Mouse (Mus musculus): Measurements from ENCODE around the gene Dcaf8. TPM values are rescaled to one million over a fixed set of nuclear protein-coding genes. Genes with fewer than 3 reads are reported as not detected.

Dcaf8 gene
- polyA plus RNA-seq, 1 experiment from 2014 or later, result 176 TPM

DNA sequence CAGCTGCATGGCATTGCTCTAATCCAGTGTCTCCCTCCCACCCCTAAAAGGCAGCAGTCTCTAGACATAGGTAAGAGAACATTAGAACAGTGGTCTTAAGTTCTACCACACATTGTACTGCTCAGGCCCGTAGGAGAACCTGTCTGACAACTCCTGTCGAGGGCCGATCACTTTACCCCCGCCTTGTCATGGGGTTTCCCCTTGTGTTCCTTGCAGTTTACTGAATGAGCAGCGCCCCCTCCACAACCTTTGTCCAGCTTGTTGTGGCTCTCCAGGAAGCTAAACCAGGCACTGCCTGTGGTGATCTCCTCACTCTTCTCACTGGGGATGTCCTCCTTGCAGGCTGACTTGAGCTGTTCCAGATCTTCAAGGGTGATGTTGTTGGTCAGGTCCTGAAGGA, 52.3 kb downstream of the Dcaf8 start:
- no peak for ATAC-seq (ENCODE audit: low FRiP score, low read depth)
- no peak overlapping the region; the same call in 1 of the 2 replicates for H3K9ac ChIP-seq
- H3K9me3 ChIP-seq, result no peaks in the 10 kb centered on the region
- H3K4me2 ChIP-seq (replicated peaks), result no peak overlapping the region
- peaks cover 49% of the 10 kb centered on the region for H3K4me1 ChIP-seq
- H3K4me3 ChIP-seq, result no peak overlapping the region
- H3K36me3 ChIP-seq, result peaks cover 68% of the 10 kb centered on the region
- H3K27me3 ChIP-seq, result no peaks in the 10 kb centered on the region
- WGBS, result 87% methylated on average over 5 of the region's 5 CpGs
- no peak overlapping the region for H3K27ac ChIP-seq

GRCm38 (mm10) chr1:172200871-172201447, 53.1 kb downstream of the Dcaf8 start:
- H3K4me2 ChIP-seq (replicated peaks), result no peak overlapping the region
- no peak for ATAC-seq (ENCODE audit: low FRiP score, low read depth)
- H3K27ac ChIP-seq, result 0 out of 2 replicates have a peak overlapping the region, but pooled peaks have one; percentile 22

DNA sequence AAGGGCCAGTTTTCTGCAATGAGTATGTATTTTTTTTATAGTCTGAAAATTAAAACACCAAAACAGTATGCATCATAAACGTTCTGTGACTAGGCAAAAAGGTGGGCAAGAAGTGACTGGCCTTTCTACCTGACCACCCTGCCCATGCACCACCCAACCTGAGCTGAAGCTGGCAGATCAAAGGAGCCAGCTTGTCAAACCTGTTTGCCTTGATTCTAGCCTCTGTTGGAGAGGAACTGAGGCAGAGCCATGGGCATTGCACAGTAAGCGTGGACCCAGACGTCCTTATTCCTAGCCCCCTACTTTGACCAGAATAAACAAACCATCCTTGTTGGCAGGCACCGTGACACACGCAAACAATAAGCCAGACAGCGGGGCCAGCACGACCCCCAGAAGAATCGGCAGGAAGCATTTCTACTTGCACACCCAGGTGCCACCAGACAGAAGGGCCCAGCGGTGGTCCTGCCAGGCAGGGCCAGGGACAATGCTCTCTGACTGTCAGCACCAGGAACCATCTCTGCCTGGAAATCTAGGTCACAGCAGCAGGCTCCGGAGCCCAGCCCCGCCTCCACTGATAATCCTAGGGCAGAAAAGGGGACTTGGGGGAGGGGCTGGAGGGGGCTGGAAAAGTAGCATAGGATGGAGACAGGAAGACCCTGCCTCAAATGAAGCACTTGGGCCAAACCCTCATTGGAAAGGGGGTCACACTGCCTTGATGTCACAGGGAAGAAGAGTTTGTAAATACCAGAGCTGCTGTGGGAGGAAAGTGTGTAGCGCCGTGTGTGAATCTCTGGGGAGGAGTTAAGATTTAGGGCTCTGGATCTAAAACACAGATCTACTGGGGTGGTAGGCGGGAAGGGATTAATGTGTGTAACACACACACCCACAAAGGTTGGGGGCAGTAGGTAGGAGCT, 54.3 kb downstream of the Dcaf8 start:
- ATAC-seq (ENCODE audit: low FRiP score, low read depth), result no peak
- H3K9ac ChIP-seq, result peak overlapping the region; percentile 35
- no peaks in the 10 kb centered on the region for H3K27me3 ChIP-seq
- peaks cover 66% of the 10 kb centered on the region for H3K4me1 ChIP-seq
- H3K36me3 ChIP-seq, result peaks cover 47% of the 10 kb centered on the region
- H3K9me3 ChIP-seq, result no peaks in the 10 kb centered on the region
- 25% methylated on average over 14 of the region's 14 CpGs for WGBS
- H3K4me3 ChIP-seq, result no peak overlapping the region
- H3K27ac ChIP-seq, result peak overlapping the region; percentile 81; the same call in 1 of the 2 replicates
- H3K4me2 ChIP-seq (replicated peaks), result peak overlapping the region; percentile 82

More at GRCm38 (mm10) chr1:172200871-172201447, 53.1 kb downstream of the Dcaf8 start:
- no peaks in the 10 kb centered on the region for H3K27me3 ChIP-seq
- peaks cover 57% of the 10 kb centered on the region for H3K4me1 ChIP-seq
- WGBS, result 47% methylated on average over 7 of the region's 7 CpGs
- no peak overlapping the region for H3K4me3 ChIP-seq
- peaks cover 60% of the 10 kb centered on the region for H3K36me3 ChIP-seq
- no peaks in the 10 kb centered on the region for H3K9me3 ChIP-seq
- no peak overlapping the region for H3K9ac ChIP-seq

GRCm38 (mm10) chr1:172202894-172203522, 55.1 kb downstream of the Dcaf8 start:
- Histone ChIP-seq H3K36me3 (peaks cover 39% of the 10 kb centered on the region), H3K9ac (0 out of 2 replicates have a peak overlapping the region, but pooled peaks have one; percentile 35), H3K4me1 (peaks cover 71% of the 10 kb centered on the region), H3K27me3 (no peaks in the 10 kb centered on the region), H3K4me2 (replicated peaks) (peak overlapping the region; percentile 82), H3K27ac (peak overlapping the region; percentile 81), H3K4me3 (no peak overlapping the region), H3K9me3 (no peaks in the 10 kb centered on the region)
- no peak for ATAC-seq (ENCODE audit: low FRiP score, low read depth)
- WGBS, result 33% methylated on average over 2 of the region's 2 CpGs

DNA sequence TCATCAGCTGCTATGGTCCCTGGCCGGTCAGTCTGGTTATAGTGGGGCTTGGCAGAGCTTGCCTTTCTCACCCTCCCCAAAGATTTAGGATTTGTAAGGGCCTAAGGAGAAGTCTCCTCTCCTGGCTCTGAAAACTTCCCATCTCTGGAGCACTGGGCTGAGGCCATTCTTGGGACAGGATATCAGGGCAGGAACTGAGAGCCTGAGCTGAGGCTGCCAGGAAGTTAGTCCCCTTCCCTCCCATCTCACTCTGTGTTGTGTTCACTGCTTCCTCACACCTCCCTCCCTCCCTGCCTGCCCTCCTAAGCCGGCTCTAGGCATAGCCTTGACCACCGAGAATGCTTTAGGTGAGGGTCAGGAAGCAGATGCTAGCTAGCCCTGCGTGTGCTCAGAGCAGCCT, 55.7 kb downstream of the Dcaf8 start:
- H3K9ac ChIP-seq, result 0 out of 2 replicates have a peak overlapping the region, but pooled peaks have one; percentile 4
- no peak for ATAC-seq (ENCODE audit: low FRiP score, low read depth)
- H3K4me3 ChIP-seq, result peak overlapping the region; percentile 10; the same call in 1 of the 2 replicates

DNA sequence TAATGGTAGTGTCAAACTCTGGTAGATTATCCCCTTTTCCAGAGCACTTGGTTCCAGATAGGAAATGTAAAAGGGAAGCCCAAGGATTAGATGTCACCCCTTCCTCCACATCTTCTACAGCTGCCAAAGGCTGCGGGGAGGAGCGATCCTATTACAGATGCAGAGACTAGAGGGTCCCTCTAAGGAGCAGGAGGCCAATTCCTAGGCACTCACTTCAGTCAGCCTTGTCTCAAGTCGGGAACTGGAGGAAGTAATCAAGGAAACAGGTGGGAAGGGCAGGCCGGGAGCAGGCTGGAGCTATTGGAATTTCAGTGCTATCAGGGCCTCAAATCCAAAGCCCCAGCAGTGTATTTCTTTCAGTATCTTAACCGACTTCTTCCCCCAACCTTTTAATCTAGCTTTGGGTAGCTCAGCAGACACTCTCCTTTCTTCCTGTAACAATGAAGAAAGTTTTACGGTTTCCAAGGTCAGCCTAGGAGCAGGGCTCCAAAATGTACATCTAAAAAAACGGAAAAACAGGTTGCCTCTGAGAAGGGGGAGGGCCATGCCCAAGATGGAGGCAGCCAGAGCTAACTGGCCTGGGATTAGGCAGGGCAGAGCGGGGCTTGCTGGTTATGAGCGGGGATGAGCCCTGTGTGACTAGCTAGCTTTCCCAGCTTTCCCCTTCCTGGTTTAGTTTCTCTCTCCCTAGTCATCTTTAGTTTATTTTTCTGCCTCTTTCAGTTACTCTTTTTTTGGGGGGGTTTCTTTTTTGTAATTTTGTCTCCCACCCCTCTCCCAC, 56.3 kb downstream of the Dcaf8 start:
- H3K4me1 ChIP-seq, result peaks cover 71% of the 10 kb centered on the region
- H3K9me3 ChIP-seq, result no peaks in the 10 kb centered on the region
- WGBS, result 22% methylated on average over 9 of the region's 9 CpGs
- H3K4me3 ChIP-seq, result peak overlapping the region; percentile 10; the same call in 1 of the 2 replicates
- H3K4me2 ChIP-seq (replicated peaks), result peak overlapping the region; percentile 82
- no peaks in the 10 kb centered on the region for H3K27me3 ChIP-seq
- H3K36me3 ChIP-seq, result peaks cover 29% of the 10 kb centered on the region
- H3K9ac ChIP-seq, result peak overlapping the region; percentile 36
- peak overlapping the region; percentile 81; the same call in 1 of the 2 replicates for H3K27ac ChIP-seq
- no peak for ATAC-seq (ENCODE audit: low FRiP score, low read depth)

More for the DNA sequence above, 55.7 kb downstream of the Dcaf8 start:
- 16% methylated on average over 4 of the region's 4 CpGs for WGBS
- H3K36me3 ChIP-seq, result peaks cover 34% of the 10 kb centered on the region
- no peaks in the 10 kb centered on the region for H3K9me3 ChIP-seq
- H3K27ac ChIP-seq, result peak overlapping the region; percentile 81
- peak overlapping the region; percentile 82 for H3K4me2 ChIP-seq (replicated peaks)
- H3K4me1 ChIP-seq, result peaks cover 71% of the 10 kb centered on the region
- H3K27me3 ChIP-seq, result no peaks in the 10 kb centered on the region

GRCm38 (mm10) chr1:172204814-172205740, 57.2 kb downstream of the Dcaf8 start:
- Histone ChIP-seq H3K9me3 (no peaks in the 10 kb centered on the region), H3K4me2 (replicated peaks) (peak overlapping the region; percentile 82), H3K36me3 (peaks cover 29% of the 10 kb centered on the region), H3K27me3 (no peaks in the 10 kb centered on the region), H3K9ac (peak overlapping the region; percentile 86), H3K4me3 (peak overlapping the region; percentile 68), H3K4me1 (peaks cover 71% of the 10 kb centered on the region), H3K27ac (peak overlapping the region; percentile 81; the same call in 1 of the 2 replicates)
- no peak for ATAC-seq (ENCODE audit: low FRiP score, low read depth)
- WGBS, result 41% methylated on average over 15 of the region's 15 CpGs

DNA sequence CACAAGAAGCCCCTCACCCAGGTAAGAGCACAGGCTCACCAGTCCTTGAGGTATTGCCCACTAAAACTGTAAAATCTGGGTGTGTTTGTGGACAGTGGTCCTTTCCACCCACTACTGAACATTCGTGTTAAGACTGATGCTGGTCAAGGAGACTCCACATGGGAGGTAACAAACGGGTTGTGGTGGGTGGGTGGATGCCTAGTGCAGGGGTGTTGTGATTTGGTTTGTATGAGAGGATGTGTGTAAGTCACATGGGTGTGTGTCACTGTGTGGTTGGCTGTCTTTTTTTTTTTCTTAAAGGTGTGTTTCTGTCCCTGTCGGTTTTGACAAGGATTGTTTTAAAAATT, 57.8 kb downstream of the Dcaf8 start:
- peak overlapping the region; percentile 81; the same call in 1 of the 2 replicates for H3K27ac ChIP-seq
- peak overlapping the region; percentile 82 for H3K4me2 ChIP-seq (replicated peaks)
- no peaks in the 10 kb centered on the region for H3K27me3 ChIP-seq
- H3K4me1 ChIP-seq, result peaks cover 66% of the 10 kb centered on the region
- 5% methylated on average over 3 of the region's 3 CpGs for WGBS
- peak overlapping the region; percentile 86 for H3K9ac ChIP-seq
- peak overlapping the region; percentile 68 for H3K4me3 ChIP-seq
- ATAC-seq (ENCODE audit: low FRiP score, low read depth), result no peak
- H3K9me3 ChIP-seq, result no peaks in the 10 kb centered on the region
- H3K36me3 ChIP-seq, result peaks cover 24% of the 10 kb centered on the region

GRCm38 (mm10) chr1:172206141-172206917, 58.4 kb downstream of the Dcaf8 start, which contains the start of gene Pea15a:
TSS of gene Pea15a (minus strand) at chr1:172206804.
- H3K9me3 ChIP-seq, result no peaks in the 10 kb centered on the region
- under 1% methylated on average over 38 of the region's 40 CpGs for WGBS
- H3K27me3 ChIP-seq, result no peaks in the 10 kb centered on the region
- peaks cover 18% of the 10 kb centered on the region for H3K36me3 ChIP-seq
- H3K27ac ChIP-seq, result peak within 1 kb of the TSS; percentile 81
- H3K4me2 ChIP-seq (replicated peaks), result peak within 1 kb of the TSS; percentile 82
- H3K4me3 ChIP-seq, result peak within 1 kb of the TSS; percentile 68
- H3K9ac ChIP-seq, result peak within 1 kb of the TSS; percentile 86
- peak; percentile 75 for ATAC-seq (ENCODE audit: low FRiP score, low read depth)
- H3K4me1 ChIP-seq, result peaks cover 60% of the 10 kb centered on the region

DNA sequence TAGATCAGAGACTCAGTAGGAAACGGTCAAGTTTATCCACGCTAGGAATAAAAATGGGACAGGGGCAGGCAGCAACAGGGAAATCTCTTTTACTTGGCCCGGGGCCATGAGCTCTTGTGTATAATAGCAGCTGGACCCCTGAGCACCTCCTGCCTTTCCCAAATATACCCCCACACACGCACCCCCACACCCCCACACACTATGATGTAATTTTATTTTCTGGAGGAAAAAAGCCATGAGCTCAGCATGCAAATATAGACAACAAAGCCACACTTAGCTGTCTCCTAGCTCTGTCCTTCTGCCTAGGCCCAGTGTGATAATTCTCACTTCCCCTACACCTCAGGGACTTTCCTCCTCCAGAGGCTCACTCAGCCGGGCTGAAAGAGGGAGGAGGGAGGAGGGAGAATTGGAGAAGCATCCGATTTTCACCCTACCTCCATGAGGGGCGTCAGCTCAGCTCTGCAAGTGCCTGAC, 59.3 kb downstream of the Dcaf8 start:
- H3K9me3 ChIP-seq, result no peaks in the 10 kb centered on the region
- peaks cover 52% of the 10 kb centered on the region for H3K4me1 ChIP-seq
- WGBS, result 17% methylated on average over 7 of the region's 7 CpGs
- H3K27ac ChIP-seq, result peak overlapping the region; percentile 70; the same call in 1 of the 2 replicates
- H3K27me3 ChIP-seq, result no peaks in the 10 kb centered on the region
- peaks cover 16% of the 10 kb centered on the region for H3K36me3 ChIP-seq
- peak overlapping the region; percentile 82 for H3K4me2 ChIP-seq (replicated peaks)
- peak overlapping the region; percentile 68 for H3K4me3 ChIP-seq
- H3K9ac ChIP-seq, result peak overlapping the region; percentile 86; the same call in 1 of the 2 replicates
- ATAC-seq (ENCODE audit: low FRiP score, low read depth), result peak; percentile 3; the same call in 1 of the 2 replicates
